Mouse (Mus musculus) hindbrain, embryonic 11.5 days (tissue): ENCODE measurements at regions not wholly inside any gene's neighbourhood (a gene's known extent, or its start where the extent isn't known, plus 50 kb on each side); places are given as distances from the start of the nearest gene placed in this dataset.
A peak's percentile ranks its signal among the peaks of the same experiment; 100 is the strongest.

Experiments
- ATAC-seq: fragments of 200-750 bp; cut with Nextera tagmentation; 2 replicates; pipeline ENCODE4 v1.8.0; 2017; ENCODE audit warnings: mild to moderate bottlenecking, moderate TSS enrichment, moderate library complexity; ENCODE audit not compliant: low FRiP score
- DNase-seq: peaks from one replicate; pipeline ENCODE4 v3.0.0-alpha.2; 2015; ENCODE audit warnings: low spot score
- H3K27ac ChIP-seq: fragments of 300-500 bp; sonication (generic); 2 replicates; pipeline ENCODE4 v1.5.1; 2014; ENCODE audit warnings: mild to moderate bottlenecking, low read depth, low read length
- H3K27me3 ChIP-seq: fragments of 300-500 bp; sonication (generic); 2 replicates; pipeline ENCODE4 v1.6.1; 2014; ENCODE audit warnings: mild to moderate bottlenecking, low read length, moderate library complexity, mixed read lengths; ENCODE audit not compliant: control insufficient read depth, insufficient read depth
- H3K36me3 ChIP-seq: fragments of 300-500 bp; sonication (generic); 2 replicates; pipeline ENCODE4 v1.6.1; 2014; ENCODE audit warnings: mild to moderate bottlenecking, low read length, moderate library complexity, mixed read lengths; ENCODE audit not compliant: control insufficient read depth, insufficient read depth
- H3K4me1 ChIP-seq: fragments of 300-500 bp; sonication (generic); replicated peaks from 2 replicates; pipeline ENCODE4 v1.6.1; 2014; ENCODE audit warnings: low read length, mixed read lengths; ENCODE audit not compliant: control insufficient read depth, insufficient read depth
- H3K4me2 ChIP-seq: fragments of 300-500 bp; sonication (generic); replicated peaks from 2 replicates; pipeline ENCODE4 v1.6.1; 2014; ENCODE audit warnings: mild to moderate bottlenecking, low read depth, low read length
- H3K4me3 ChIP-seq: fragments of 300-500 bp; sonication (generic); 2 replicates; pipeline ENCODE4 v1.5.1; 2014; ENCODE audit warnings: low read depth, low read length
- H3K9ac ChIP-seq: fragments of 300-500 bp; sonication (generic); 2 replicates; pipeline ENCODE4 v1.6.1; 2014; ENCODE audit warnings: low read depth, low read length
- H3K9me3 ChIP-seq: fragments of 300-500 bp; sonication (generic); 2 replicates; pipeline ENCODE4 v1.6.1; 2016; ENCODE audit warnings: low read length; ENCODE audit not compliant: control insufficient read depth
- WGBS: fragments of 180-500 bp; shearing (Covaris S2); extraction: QIAGEN DNeasy Blood & Tissue Kit; methylation state at CpG from one replicate; pipeline ENCODE4 v1.1.7; 2014; 5-methylcytosine and 5-hydroxymethylcytosine counted together

GRCm38 (mm10) chr11:114423322-114423721 is 245.0 kb upstream of the Rpl38 start:
- Histone ChIP-seq H3K27ac (no peak overlapping the region), H3K36me3 (no peaks in the 10 kb centered on the region), H3K4me2 (no peak overlapping the region), H3K9me3 (no peaks in the 10 kb centered on the region), H3K27me3 (no peaks in the 10 kb centered on the region), H3K4me3 (no peak overlapping the region), H3K4me1 (no peaks in the 10 kb centered on the region), H3K9ac (no peak overlapping the region)
- ATAC-seq = no peak
- no peak for DNase-seq
- WGBS = 81% methylated on average over 19 of the region's 19 CpGs

- no peak overlapping the region for H3K4me3 ChIP-seq
- H3K9ac ChIP-seq = no peak overlapping the region
- no peaks in the 10 kb centered on the region for H3K27me3 ChIP-seq
- DNase-seq (no peak), ATAC-seq (no peak)
- no peak overlapping the region for H3K4me2 ChIP-seq
- H3K36me3 ChIP-seq = no peaks in the 10 kb centered on the region
- 80% methylated on average over 7 of the region's 7 CpGs for WGBS
- H3K4me1 ChIP-seq = no peaks in the 10 kb centered on the region
- H3K27ac ChIP-seq = no peak overlapping the region
- H3K9me3 ChIP-seq = no peaks in the 10 kb centered on the region
These were observed 249.3 kb upstream of the Rpl38 start for GRCm38 (mm10) chr11:114419002-114419401.

DNA sequence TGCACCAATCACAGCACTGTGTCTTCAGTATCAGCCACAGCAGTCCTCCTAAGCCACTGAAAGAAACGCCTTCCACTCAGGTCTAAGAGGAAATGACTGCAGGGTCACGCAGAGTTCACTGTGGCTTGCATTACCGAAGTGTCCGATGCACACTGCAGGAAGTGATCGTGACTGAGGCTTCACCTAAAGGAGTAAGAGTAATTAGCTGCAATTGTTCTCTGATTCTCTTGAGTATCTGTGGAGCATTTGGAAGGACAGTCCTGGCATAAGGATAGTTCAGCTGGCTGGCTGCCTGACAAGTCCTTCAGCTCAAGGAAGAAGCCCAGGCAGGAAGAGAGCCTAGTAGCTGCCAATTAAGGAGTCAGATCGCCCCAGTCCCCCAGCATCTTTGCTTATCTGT is 252.2 kb upstream of the Rpl38 start:
- WGBS = 82% methylated on average over 6 of the region's 6 CpGs
- no peaks in the 10 kb centered on the region for H3K27me3 ChIP-seq
- H3K9ac ChIP-seq = no peak overlapping the region
- ATAC-seq (no peak), DNase-seq (no peak)
- no peaks in the 10 kb centered on the region for H3K9me3 ChIP-seq
- H3K36me3 ChIP-seq = no peaks in the 10 kb centered on the region
- H3K4me3 ChIP-seq = no peak overlapping the region
- H3K27ac ChIP-seq = no peak overlapping the region
- H3K4me2 ChIP-seq = no peak overlapping the region
- H3K4me1 ChIP-seq = no peaks in the 10 kb centered on the region

DNA sequence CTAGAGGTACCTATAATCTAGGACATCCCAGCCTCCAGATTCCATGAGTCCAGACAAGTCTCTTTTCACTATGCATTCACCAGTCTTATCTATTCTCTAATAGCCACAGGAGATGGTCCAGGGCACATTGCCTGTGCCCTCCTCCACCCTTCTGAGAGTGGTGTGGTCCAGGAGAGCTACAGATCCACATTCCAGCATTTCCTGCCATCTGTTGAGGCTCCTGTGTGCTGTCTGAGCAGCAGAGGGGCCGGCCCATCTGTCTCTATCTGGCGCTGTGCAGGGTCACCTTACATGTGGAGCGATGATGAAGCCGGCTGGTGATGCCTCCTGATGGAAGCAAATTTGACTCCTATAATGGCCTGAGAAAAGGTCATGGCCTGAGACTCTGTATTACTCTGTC is 263.9 kb upstream of the Rpl38 start:
- WGBS = 34% methylated on average over 4 of the region's 4 CpGs
- no peak overlapping the region for H3K4me3 ChIP-seq
- H3K4me2 ChIP-seq = no peak overlapping the region
- no peaks in the 10 kb centered on the region for H3K4me1 ChIP-seq
- H3K9ac ChIP-seq = no peak overlapping the region
- no peaks in the 10 kb centered on the region for H3K27me3 ChIP-seq
- no peak for ATAC-seq
- DNase-seq = no peak
- no peaks in the 10 kb centered on the region for H3K9me3 ChIP-seq
- no peak overlapping the region for H3K27ac ChIP-seq
- no peaks in the 10 kb centered on the region for H3K36me3 ChIP-seq

- Histone ChIP-seq H3K9me3 (no peaks in the 10 kb centered on the region), H3K4me3 (no peak overlapping the region), H3K9ac (no peak overlapping the region), H3K4me1 (no peaks in the 10 kb centered on the region), H3K27ac (no peak overlapping the region), H3K4me2 (no peak overlapping the region), H3K36me3 (no peaks in the 10 kb centered on the region), H3K27me3 (no peaks in the 10 kb centered on the region)
- peak; percentile 62 for DNase-seq
- no peak for ATAC-seq
- 39% methylated on average over 15 of the region's 15 CpGs for WGBS
These were observed 265.6 kb upstream of the Rpl38 start for GRCm38 (mm10) chr11:114402556-114403320.

- no peak for DNase-seq
- no peak overlapping the region for H3K4me2 ChIP-seq
- no peaks in the 10 kb centered on the region for H3K9me3 ChIP-seq
- H3K36me3 ChIP-seq = no peaks in the 10 kb centered on the region
- 74% methylated on average over 5 of the region's 5 CpGs for WGBS
- no peaks in the 10 kb centered on the region for H3K4me1 ChIP-seq
- no peak overlapping the region for H3K9ac ChIP-seq
- H3K4me3 ChIP-seq = no peak overlapping the region
- ATAC-seq = no peak
- no peaks in the 10 kb centered on the region for H3K27me3 ChIP-seq
- no peak overlapping the region for H3K27ac ChIP-seq
These were observed 267.6 kb upstream of the Rpl38 start for GRCm38 (mm10) chr11:114400701-114401100.

GRCm38 (mm10) chr11:114392161-114392560 is 276.2 kb upstream of the Rpl38 start:
- Histone ChIP-seq H3K4me3 (no peak overlapping the region), H3K36me3 (no peaks in the 10 kb centered on the region), H3K9me3 (no peaks in the 10 kb centered on the region), H3K4me1 (no peaks in the 10 kb centered on the region), H3K9ac (no peak overlapping the region), H3K27me3 (no peaks in the 10 kb centered on the region), H3K27ac (no peak overlapping the region), H3K4me2 (no peak overlapping the region)
- 72% methylated on average over 10 of the region's 10 CpGs for whole genome bisulfite sequencing
- DNase-seq (no peak), ATAC-seq (no peak)

DNA sequence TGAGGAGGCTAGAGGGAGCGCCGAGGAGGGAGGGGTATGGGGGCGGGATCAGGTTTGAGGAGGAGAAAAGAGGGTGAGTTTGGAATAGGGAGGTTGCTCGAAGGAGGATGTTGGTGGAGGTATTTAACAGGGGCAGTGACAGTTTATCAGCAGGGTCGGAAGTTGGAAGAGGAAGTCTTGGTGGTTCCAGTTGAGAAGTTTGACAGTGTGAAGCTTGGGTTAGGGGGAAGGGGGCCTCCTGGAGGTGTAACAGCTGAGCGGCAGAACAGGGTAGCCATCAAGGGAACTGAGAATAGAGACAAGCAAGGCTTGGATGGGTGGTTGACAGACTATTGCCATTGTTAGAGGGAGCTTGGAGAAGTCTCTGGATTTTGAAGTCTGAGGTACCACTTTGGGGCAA is 276.8 kb upstream of the Rpl38 start:
- WGBS = 60% methylated on average over 6 of the region's 6 CpGs
- no peak overlapping the region for H3K27ac ChIP-seq
- H3K27me3 ChIP-seq = no peaks in the 10 kb centered on the region
- H3K4me2 ChIP-seq = no peak overlapping the region
- no peaks in the 10 kb centered on the region for H3K36me3 ChIP-seq
- DNase-seq (no peak), ATAC-seq (no peak)
- H3K4me1 ChIP-seq = no peaks in the 10 kb centered on the region
- no peak overlapping the region for H3K9ac ChIP-seq
- no peaks in the 10 kb centered on the region for H3K9me3 ChIP-seq
- no peak overlapping the region for H3K4me3 ChIP-seq

- DNase-seq = no peak
- Histone ChIP-seq H3K4me2 (no peak overlapping the region), H3K27ac (no peak overlapping the region), H3K4me3 (no peak overlapping the region), H3K36me3 (no peaks in the 10 kb centered on the region), H3K9ac (no peak overlapping the region), H3K9me3 (no peaks in the 10 kb centered on the region), H3K27me3 (no peaks in the 10 kb centered on the region), H3K4me1 (no peaks in the 10 kb centered on the region)
- 92% methylated on average over 2 of the region's 2 CpGs for WGBS
- no peak for ATAC-seq
These were observed 281.2 kb upstream of the Rpl38 start for GRCm38 (mm10) chr11:114387091-114387490.
